Mouse (Mus musculus) thymus, postnatal 10 days (tissue): ENCODE measurements around the gene Slc12a6.
A peak's percentile ranks its signal among the peaks of the same experiment; 100 is the strongest.
"Not testable (repeated sequence)": the region's sequence is repeated elsewhere in the genome, so short reads cannot be mapped to it uniquely, and the experiment has no call there.

ENCODE experiments used
- DNase-seq, 2 experiments: peaks; one replicate each; pipeline ENCODE4 v3.0.0; 2021; ENCODE audit warnings: low spot score in 2 of 2

The Slc12a6 gene

DNA sequence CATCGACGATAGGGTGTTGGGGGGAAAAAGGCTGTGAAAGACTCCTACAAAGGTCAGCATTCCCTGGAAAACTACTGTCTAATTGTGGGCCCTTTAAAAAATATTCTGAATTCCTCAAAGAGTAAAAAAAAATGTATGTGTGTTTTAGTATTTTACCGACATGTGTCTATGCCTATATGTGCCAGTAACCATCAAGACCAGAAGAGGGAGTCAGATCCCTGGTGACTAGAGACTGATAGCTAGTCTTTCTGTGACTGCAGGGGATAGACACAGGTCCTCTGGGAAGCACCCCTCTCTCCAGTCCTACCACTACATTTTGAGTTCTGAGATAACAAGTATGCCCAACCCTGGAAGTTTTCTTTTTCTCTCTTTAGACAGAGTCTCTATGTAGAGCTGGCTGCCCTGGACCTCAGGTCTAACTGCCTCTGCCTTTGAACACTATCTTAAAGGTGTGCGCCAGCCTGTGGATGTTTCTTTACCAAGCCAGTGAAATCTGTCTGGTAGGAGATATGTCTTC, 2.8 kb upstream of the Slc12a6 start:
- no peak for DNase-seq

DNA sequence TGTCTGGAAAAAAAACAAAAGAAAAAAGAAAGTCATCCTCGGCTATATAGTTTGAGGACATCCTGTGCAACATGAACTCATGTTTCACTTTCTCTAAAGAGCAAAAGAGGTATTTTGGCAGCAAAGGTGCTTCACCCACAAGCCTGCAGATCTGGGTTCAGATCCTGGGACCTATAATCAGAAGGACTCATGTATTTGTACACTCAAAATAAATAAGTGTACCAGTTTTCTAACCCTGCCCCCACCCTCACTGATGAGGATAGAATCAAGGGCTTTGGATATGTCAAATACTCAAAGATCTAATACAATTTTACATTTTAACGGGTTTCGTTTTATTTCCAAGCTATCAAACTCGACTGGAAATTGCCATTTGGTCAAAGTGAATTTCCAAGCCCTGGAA, 1.3 kb upstream of the Slc12a6 start:
- no peak for DNase-seq

DNA sequence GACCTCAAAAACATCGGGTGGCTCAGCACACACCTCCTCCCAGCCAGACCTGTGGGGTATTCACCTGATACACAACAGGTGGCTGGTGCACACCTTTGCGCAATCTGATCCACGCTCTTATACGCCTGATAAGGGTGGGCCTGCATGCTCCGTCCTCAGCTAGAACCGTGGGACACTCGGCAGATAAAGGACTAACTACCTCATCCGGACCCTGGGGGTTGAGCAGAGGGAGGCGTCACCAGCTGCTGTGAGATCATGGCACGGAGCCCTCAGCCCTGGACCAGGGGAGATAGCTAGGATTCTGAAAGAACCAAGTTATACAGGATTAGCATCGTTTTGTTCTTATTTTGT, 592 bp downstream of the Slc12a6 start, which contains the start of gene Gm21985:
TSS of gene Gm21985 (plus strand) at position 73 of the 351 bp plus-strand sequence.
- DNase-seq: peak; percentile 53 to 54

GRCm38 (mm10) chr2:112266780-112267179, 1.2 kb downstream of the Slc12a6 start:
- no peak for DNase-seq

DNA sequence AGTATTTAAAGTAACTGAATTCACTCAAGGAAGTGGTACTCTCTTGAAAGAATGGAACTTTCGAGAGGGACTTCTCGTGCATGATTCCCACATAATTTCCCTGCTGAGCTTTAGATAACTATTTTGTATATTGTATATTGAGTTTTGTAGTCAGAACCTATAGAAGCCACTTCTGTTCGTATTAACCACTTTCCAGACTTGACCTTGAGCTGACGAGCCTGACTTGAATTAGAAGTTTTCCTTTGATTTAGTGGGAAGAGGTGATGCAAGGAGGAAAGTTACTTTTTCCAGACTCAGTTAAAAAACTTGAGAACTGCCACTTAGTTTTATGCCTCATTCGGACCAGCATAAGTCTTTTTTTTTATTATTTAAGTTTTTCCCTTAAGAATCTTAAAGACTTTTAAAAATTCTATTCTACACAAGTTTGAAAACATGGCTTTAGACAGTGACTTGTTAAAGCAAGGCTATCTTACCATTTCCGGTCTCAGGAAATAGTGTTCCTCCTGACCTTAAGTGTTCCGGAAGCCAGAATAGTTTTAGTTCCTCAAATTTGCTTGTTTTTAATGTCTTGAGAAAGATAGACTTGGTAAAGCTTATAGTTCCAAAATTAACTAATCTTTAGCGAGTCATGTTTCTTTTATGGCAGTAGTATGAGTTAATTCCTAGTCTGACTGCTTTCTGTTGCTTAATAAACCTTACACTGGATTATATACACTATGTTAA, 2.1 kb downstream of the Slc12a6 start:
- DNase-seq: no peak

- DNase-seq: no peak
Observed at GRCm38 (mm10) chr2:112270011-112270410, 4.4 kb downstream of the Slc12a6 start.

GRCm38 (mm10) chr2:112272909-112273308, 7.3 kb downstream of the Slc12a6 start:
- no peak for DNase-seq

- DNase-seq: no peak
Observed at GRCm38 (mm10) chr2:112273474-112273873, 7.8 kb downstream of the Slc12a6 start.

DNA sequence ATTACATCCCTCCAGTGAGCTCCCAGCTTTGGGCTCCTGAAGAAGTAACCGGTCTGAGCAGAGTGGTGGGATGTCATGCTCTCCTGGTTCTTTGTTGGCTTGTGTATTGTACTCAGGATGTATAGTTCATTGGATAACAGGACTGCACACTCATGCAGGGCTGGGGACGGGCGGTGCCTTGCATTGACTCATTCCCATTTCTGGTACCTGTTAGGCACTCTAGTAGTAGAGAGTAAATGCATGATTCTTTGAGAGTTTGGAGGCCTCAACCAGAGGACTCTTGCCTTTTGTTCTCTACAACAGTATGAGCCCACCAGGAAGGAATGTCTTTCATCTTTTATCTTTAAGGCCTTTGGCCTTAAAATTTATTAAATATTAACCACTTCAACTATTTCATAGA, 11.2 kb downstream of the Slc12a6 start:
- DNase-seq: no peak

- DNase-seq: no peak
Observed at GRCm38 (mm10) chr2:112282846-112283245, 17.2 kb downstream of the Slc12a6 start.

- DNase-seq: no peak
Observed at GRCm38 (mm10) chr2:112284363-112285030, 18.9 kb downstream of the Slc12a6 start.

DNA sequence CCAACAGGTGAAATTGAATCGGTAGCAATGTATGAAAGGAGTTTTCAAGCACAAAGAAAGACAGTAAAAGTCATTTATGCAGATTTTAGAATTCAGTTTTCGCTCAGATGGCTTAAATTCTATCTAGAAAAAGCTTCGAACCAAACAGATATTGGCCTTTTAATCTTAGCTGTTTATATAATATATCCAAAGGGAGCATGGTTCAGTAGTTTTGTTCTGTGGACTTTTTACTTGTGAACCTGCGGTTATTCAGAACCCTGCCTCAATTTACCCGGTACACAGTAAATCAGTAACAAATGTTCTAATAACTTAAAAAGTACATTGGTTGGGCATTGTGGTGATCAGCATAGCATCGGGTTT, 19.4 kb downstream of the Slc12a6 start:
- no peak for DNase-seq

- not testable (repeated sequence) for DNase-seq
Observed at GRCm38 (mm10) chr2:112286062-112286461, 20.4 kb downstream of the Slc12a6 start.

GRCm38 (mm10) chr2:112287059-112287458, 21.4 kb downstream of the Slc12a6 start:
- DNase-seq: no peak

GRCm38 (mm10) chr2:112289507-112289906, 23.9 kb downstream of the Slc12a6 start:
- no peak for DNase-seq

DNA sequence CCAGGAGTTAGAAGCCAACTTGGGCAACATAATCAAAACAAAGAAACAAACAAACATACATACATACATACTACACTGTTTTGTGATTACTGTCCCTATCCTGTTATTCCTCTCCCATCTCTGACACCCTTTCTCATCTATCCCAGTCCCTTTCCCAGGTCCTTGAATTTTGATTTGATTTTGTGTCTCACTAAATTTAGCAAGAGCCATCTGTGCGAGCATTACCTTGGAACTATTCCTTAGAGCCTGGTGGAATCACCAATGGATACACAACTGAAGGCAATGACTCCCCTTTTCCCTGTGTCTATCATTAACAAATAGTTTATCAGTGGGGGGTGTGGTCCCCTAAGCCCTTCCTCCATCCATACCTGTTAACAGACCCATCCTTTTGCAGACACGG, 27.2 kb downstream of the Slc12a6 start:
- DNase-seq: no peak

- DNase-seq: no peak
Observed at GRCm38 (mm10) chr2:112296211-112296610, 30.6 kb downstream of the Slc12a6 start.

GRCm38 (mm10) chr2:112298221-112298620, 32.6 kb downstream of the Slc12a6 start:
- DNase-seq: no peak

GRCm38 (mm10) chr2:112308671-112309070, 43.0 kb downstream of the Slc12a6 start:
- DNase-seq: no peak

GRCm38 (mm10) chr2:112309161-112309600, 43.6 kb downstream of the Slc12a6 start:
- peak in 1 of 2 experiments; percentile 4 for DNase-seq

GRCm38 (mm10) chr2:112315638-112316037, 50.0 kb downstream of the Slc12a6 start:
- DNase-seq: no peak

GRCm38 (mm10) chr2:112318227-112318626, 52.6 kb downstream of the Slc12a6 start:
- no peak for DNase-seq

GRCm38 (mm10) chr2:112318905-112319304, 53.3 kb downstream of the Slc12a6 start:
- no peak for DNase-seq
